Mouse (Mus musculus) bone marrow, adult 2 months (tissue): ENCODE data around the gene Grm1. TPM values are rescaled to one million over a fixed set of nuclear protein-coding genes. Genes with fewer than 3 reads are reported as not detected.

ENCODE experiments used
- H3K27ac ChIP-seq: fragments of 200-500 bp; 2 replicates; pipeline ENCODE4 v1.5.1; 2012; ENCODE audit warnings: low read depth, mild to moderate bottlenecking, control low read depth, inconsistent platforms, low read length; ENCODE audit not compliant: control insufficient read depth, poor library complexity, insufficient read depth
- H3K4me1 ChIP-seq: fragments of 200-500 bp; 2 replicates; pipeline ENCODE4 v1.6.1; 2011; ENCODE audit warnings: low read length; ENCODE audit not compliant: control insufficient read depth, insufficient read depth
- H3K4me3 ChIP-seq: fragments of 200-500 bp; replicated peaks from 2 replicates; pipeline ENCODE3; 2011; ENCODE audit warnings: mild to moderate bottlenecking, low read depth, low read length, control low read depth; ENCODE audit not compliant: control insufficient read depth
- CTCF ChIP-seq: fragments of 200-500 bp; IDR thresholded peaks from 2 replicates; pipeline ENCODE4 v1.5.1; 2011; ENCODE audit warnings: low read length, control low read depth; ENCODE audit not compliant: control insufficient read depth, insufficient read depth
- POLR2A ChIP-seq: fragments of 200-500 bp; IDR thresholded peaks from 2 replicates; pipeline ENCODE4 v1.6.1; 2011; ENCODE audit warnings: low read depth, mild to moderate bottlenecking, control low read depth, low read length, borderline replicate concordance; ENCODE audit not compliant: control insufficient read depth
- WGBS: fragments of 180-500 bp; shearing (Covaris S2); methylation state at CpG from one replicate; pipeline ENCODE4 v1.1.7; 2018; 5-methylcytosine and 5-hydroxymethylcytosine counted together
- polyA plus RNA-seq: library from polyadenylated mRNA; stranded (reverse); fragments of >200 nt; gene quantifications from 2 replicates; pipeline ENCODE4 v1.2.4, GENCODE M21; 2011; ENCODE audit warnings: low replicate concordance; ENCODE audit not compliant: missing spikeins, insufficient read depth, insufficient read length

The Grm1 gene
- polyA plus RNA-seq, 1 experiment, result not detected

- TF ChIP-seq CTCF (no peak), POLR2A (no peak)
- Histone ChIP-seq H3K27ac (no peak overlapping the region), H3K4me3 (no peak overlapping the region), H3K4me1 (no peaks in the 10 kb centered on the region)
- WGBS, result 85% methylated on average over 2 of the region's 2 CpGs
These were observed 371.8 kb downstream of the Grm1 start for GRCm38 (mm10) chr10:10710359-10710758.

GRCm38 (mm10) chr10:10708031-10708430 is 374.1 kb downstream of the Grm1 start:
- 67% methylated on average over 1 of the region's 1 CpGs for WGBS
- Histone ChIP-seq H3K4me3 (no peak overlapping the region), H3K27ac (no peak overlapping the region), H3K4me1 (no peaks in the 10 kb centered on the region)
- TF ChIP-seq POLR2A, result no peak
- no peak for TF ChIP-seq CTCF

GRCm38 (mm10) chr10:10701326-10701725 is 380.8 kb downstream of the Grm1 start:
- Histone ChIP-seq H3K27ac (no peak overlapping the region), H3K4me1 (no peaks in the 10 kb centered on the region; the same call in 1 of the 2 replicates), H3K4me3 (no peak overlapping the region)
- TF ChIP-seq POLR2A, result no peak
- no peak for TF ChIP-seq CTCF
- 88% methylated on average over 1 of the region's 1 CpGs for WGBS

GRCm38 (mm10) chr10:10700903-10701302 is 381.3 kb downstream of the Grm1 start:
- Histone ChIP-seq H3K4me1 (no peaks in the 10 kb centered on the region; the same call in 1 of the 2 replicates), H3K4me3 (no peak overlapping the region), H3K27ac (no peak overlapping the region)
- TF ChIP-seq POLR2A (no peak), CTCF (no peak)
- 0% methylated on average over 1 of the region's 1 CpGs for WGBS

- WGBS, result 83% methylated on average over 6 of the region's 6 CpGs
- no peak overlapping the region for H3K4me3 ChIP-seq
- H3K27ac ChIP-seq, result no peak overlapping the region
- no peaks in the 10 kb centered on the region; the same call in 1 of the 2 replicates for H3K4me1 ChIP-seq
- TF ChIP-seq CTCF (no peak), POLR2A (no peak)
These were observed 384.7 kb downstream of the Grm1 start for GRCm38 (mm10) chr10:10697497-10697896.

GRCm38 (mm10) chr10:10689668-10690223 is 392.4 kb downstream of the Grm1 start:
- no peaks in the 10 kb centered on the region; the same call in 1 of the 2 replicates for H3K4me1 ChIP-seq
- WGBS, result 8% methylated on average over 11 of the region's 11 CpGs
- no peak overlapping the region for H3K27ac ChIP-seq
- H3K4me3 ChIP-seq, result no peak overlapping the region
- no peak for TF ChIP-seq POLR2A
- no peak for TF ChIP-seq CTCF

GRCm38 (mm10) chr10:10688907-10689667 is 393.1 kb downstream of the Grm1 start:
- Histone ChIP-seq H3K4me3 (no peak overlapping the region), H3K4me1 (no peaks in the 10 kb centered on the region; the same call in 1 of the 2 replicates), H3K27ac (no peak overlapping the region)
- WGBS, result 12% methylated on average over 35 of the region's 35 CpGs
- no peak for TF ChIP-seq POLR2A
- no peak for TF ChIP-seq CTCF

- H3K4me3 ChIP-seq, result no peak within 1 kb of the TSS
- WGBS, result 100% methylated on average over 1 of the region's 1 CpGs
- H3K4me1 ChIP-seq, result no peaks in the 10 kb centered on the region
- H3K27ac ChIP-seq, result no peak within 1 kb of the TSS
- TF ChIP-seq CTCF, result no peak
- TF ChIP-seq POLR2A, result no peak
These were observed 401.1 kb downstream of the Grm1 start, which contains the start of gene Gm10944 for GRCm38 (mm10) chr10:10681048-10681447. Gm10944 (plus strand) TSS chr10:10681348.
